Mouse (Mus musculus) midbrain, postnatal 0 days (tissue): ENCODE results near the gene Serpina1e. TPM values are rescaled to one million over a fixed set of nuclear protein-coding genes. Genes with fewer than 3 reads are reported as not detected.

ENCODE experiments used
- ATAC-seq: fragments of 200-750 bp; cut with Nextera tagmentation; 2 replicates; pipeline ENCODE4 v1.8.0; 2017; ENCODE audit warnings: moderate number of reproducible peaks, mild to moderate bottlenecking, moderate TSS enrichment, moderate library complexity; ENCODE audit not compliant: low FRiP score
- DNase-seq: peaks from one replicate; pipeline ENCODE4 v3.0.0-alpha.2; 2015; ENCODE audit warnings: low spot score
- H3K27ac ChIP-seq: fragments of 300-500 bp; sonication (generic); 2 replicates; pipeline ENCODE4 v1.5.1; 2014; ENCODE audit warnings: low read depth, mild to moderate bottlenecking, low read length, mixed read lengths
- H3K27me3 ChIP-seq: fragments of 300-500 bp; sonication (generic); 2 replicates; pipeline ENCODE4 v1.6.1; 2014; ENCODE audit warnings: low read length, control low read depth, mixed read lengths; ENCODE audit not compliant: insufficient read depth
- H3K36me3 ChIP-seq: fragments of 300-500 bp; sonication (generic); 2 replicates; pipeline ENCODE4 v1.6.1; 2014; ENCODE audit warnings: low read length, control low read depth, mixed read lengths; ENCODE audit not compliant: insufficient read depth
- H3K4me1 ChIP-seq: fragments of 300-500 bp; sonication (generic); 2 replicates; pipeline ENCODE4 v1.6.1; 2014; ENCODE audit warnings: mild to moderate bottlenecking, control low read depth, antibody characterized with exemption, low read length, mixed read lengths; ENCODE audit not compliant: insufficient read depth
- H3K4me2 ChIP-seq: fragments of 300-500 bp; sonication (generic); 2 replicates; pipeline ENCODE4 v1.6.1; 2014; ENCODE audit warnings: low read depth, mild to moderate bottlenecking, low read length, mixed read lengths; ENCODE audit not compliant: poor library complexity, severe bottlenecking
- H3K4me3 ChIP-seq: fragments of 300-500 bp; sonication (generic); 2 replicates; pipeline ENCODE4 v1.5.1; 2014; ENCODE audit warnings: low read depth, mild to moderate bottlenecking, low read length, moderate library complexity
- H3K9ac ChIP-seq: fragments of 300-500 bp; sonication (generic); replicated peaks from 2 replicates; pipeline ENCODE4 v1.6.1; 2014; ENCODE audit warnings: mild to moderate bottlenecking, low read length, moderate library complexity, mixed read lengths; ENCODE audit not compliant: poor library complexity, severe bottlenecking
- H3K9me3 ChIP-seq: fragments of 300-500 bp; sonication (generic); 2 replicates; pipeline ENCODE4 v1.6.1; 2016; ENCODE audit warnings: low read length, control low read depth
- CTCF ChIP-seq: IDR thresholded peaks from 2 replicates; pipeline ENCODE4 v1.5.1; 2016; ENCODE audit warnings: antibody characterized with exemption, mild to moderate bottlenecking
- WGBS: fragments of 180-500 bp; shearing (Covaris S2); extraction: QIAGEN DNeasy Blood & Tissue Kit; methylation state at CpG from one replicate; pipeline ENCODE4 v1.1.7; 2014; 5-methylcytosine and 5-hydroxymethylcytosine counted together
- polyA plus RNA-seq: library from polyadenylated mRNA; unstranded; fragments of >200 nt; fragmentation: Nextera tagmentation; extraction: Ambion mirVana; gene quantifications from 2 replicates; pipeline ENCODE4 v1.2.1, GENCODE M21; 2015
- total RNA-seq: library from RNA; depleted of rRNA; stranded (reverse); fragments of >200 nt; gene quantifications from 2 replicates; pipeline ENCODE4 v1.2.3, GENCODE M21; 2014; rRNA removed

Serpina1e gene
- not detected in 2 replicates for total RNA-seq
- not detected in 2 replicates for polyA plus RNA-seq

DNA sequence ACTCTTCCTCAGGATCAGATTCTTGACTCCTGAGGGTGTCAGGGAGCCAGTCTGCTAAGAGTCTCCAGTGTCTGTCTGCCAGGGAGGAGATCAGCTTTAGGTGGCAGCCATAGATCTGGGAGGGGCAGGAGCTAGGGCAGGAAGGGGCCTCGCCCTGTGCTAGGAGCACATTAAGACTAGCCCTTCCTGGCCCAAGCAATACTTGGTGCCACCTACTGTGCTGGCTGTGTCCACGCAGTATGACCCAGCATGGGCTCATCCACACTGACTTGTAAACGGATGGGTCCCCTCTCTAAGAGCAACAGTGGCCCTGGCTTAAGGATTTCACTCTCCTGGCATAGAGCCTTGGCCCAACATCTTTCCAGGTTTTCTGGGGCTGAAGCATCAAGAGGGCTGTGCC is at the start of gene Serpina1e:
Gene Serpina1e, minus strand, starts transcription at position 178 of the 400 bp plus-strand sequence.
- Histone ChIP-seq H3K27ac (no peak within 1 kb of the TSS), H3K9me3 (no peaks in the 10 kb centered on the region), H3K27me3 (no peaks in the 10 kb centered on the region), H3K36me3 (no peaks in the 10 kb centered on the region), H3K4me1 (no peaks in the 10 kb centered on the region), H3K4me3 (no peak within 1 kb of the TSS), H3K9ac (no peak within 1 kb of the TSS), H3K4me2 (no peak within 1 kb of the TSS)
- 85% methylated on average over 3 of the region's 3 CpGs for WGBS
- ATAC-seq = no peak
- no peak for DNase-seq
- no peak for TF ChIP-seq CTCF

DNA sequence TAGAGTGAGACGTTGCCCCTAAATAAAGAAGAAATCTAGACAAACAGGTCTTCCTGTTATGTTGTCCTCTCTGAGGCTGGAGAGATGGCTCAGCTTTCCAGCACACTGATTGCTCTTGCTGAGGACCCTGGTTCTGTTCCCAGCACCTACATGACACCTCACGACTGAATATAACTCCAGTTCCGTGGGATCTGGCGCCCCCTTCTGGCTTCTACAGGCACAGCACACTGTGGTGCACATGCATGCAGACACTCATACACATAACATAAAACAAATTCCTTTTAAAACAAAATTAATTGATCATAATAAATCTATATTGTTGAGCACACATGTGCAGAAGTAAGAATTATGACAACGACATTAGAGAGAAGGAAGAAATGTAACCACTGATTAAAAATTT is 45.9 kb upstream of the Serpina1e start:
- Histone ChIP-seq H3K9ac (no peak overlapping the region), H3K27ac (no peak overlapping the region), H3K9me3 (no peaks in the 10 kb centered on the region), H3K4me2 (no peak overlapping the region), H3K4me1 (no peaks in the 10 kb centered on the region), H3K36me3 (no peaks in the 10 kb centered on the region), H3K27me3 (no peaks in the 10 kb centered on the region), H3K4me3 (no peak overlapping the region)
- DNase-seq (no peak), ATAC-seq (no peak)
- WGBS = 82% methylated on average over 5 of the region's 5 CpGs
- peak; percentile 31; the same call in 1 of the 2 replicates for TF ChIP-seq CTCF

DNA sequence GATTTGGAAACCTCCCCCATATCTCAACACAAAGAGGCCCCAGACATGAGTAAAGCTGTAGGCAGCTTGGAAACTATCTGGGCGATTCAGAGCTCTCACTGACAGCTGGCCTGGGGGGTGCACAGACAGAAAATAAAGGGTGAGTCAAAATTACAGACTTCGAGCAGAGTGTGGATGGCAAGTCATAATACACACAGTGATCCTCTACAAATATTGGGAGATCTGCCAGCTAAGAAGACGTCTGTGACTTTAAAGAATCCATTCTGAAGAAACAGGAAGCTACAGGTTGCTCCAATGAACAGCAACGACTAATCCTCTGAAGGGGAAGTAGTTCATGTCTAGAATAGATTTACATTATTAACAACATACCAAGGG is 44.5 kb upstream of the Serpina1e start:
- Histone ChIP-seq H3K4me1 (no peaks in the 10 kb centered on the region), H3K36me3 (no peaks in the 10 kb centered on the region), H3K9me3 (no peaks in the 10 kb centered on the region), H3K4me3 (no peak overlapping the region), H3K27ac (no peak overlapping the region), H3K4me2 (no peak overlapping the region), H3K27me3 (no peaks in the 10 kb centered on the region), H3K9ac (no peak overlapping the region)
- 57% methylated on average over 4 of the region's 4 CpGs for WGBS
- no peak for ATAC-seq
- peak; percentile 8 for DNase-seq
- TF ChIP-seq CTCF = no peak

DNA sequence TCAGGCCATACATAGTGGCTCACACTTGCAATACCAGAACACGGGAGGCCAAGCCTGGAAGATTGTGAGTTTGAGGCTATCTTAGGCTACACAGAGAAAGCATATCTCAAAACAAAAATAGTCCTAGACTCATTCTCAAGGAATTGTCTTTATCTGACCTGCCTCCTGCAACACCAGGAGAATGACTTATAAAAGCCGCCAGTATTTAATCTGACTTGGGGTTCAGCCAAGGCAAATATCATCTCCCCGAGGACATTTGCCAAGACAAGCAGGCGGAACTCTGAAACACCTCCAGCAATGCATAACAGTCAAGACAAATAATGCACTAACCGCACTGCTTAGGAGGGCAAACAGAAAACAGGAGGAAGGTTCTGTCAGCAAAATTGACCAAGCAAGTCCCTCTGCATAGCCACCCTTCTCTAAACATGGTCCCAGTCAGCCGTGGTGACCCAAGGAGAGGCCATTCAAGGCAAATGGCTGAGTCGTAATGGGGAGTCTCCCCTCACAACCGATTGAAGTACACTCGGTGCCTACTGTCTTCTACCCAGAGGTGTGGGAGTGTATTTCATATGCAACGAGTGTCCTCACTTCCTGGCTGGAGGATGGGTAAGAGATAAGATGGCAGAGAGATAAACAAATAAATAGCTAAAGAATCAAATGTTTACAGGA is 43.9 kb upstream of the Serpina1e start:
- ATAC-seq = no peak
- TF ChIP-seq CTCF = no peak
- H3K27ac ChIP-seq = no peak overlapping the region
- H3K9me3 ChIP-seq = no peaks in the 10 kb centered on the region
- no peak overlapping the region for H3K4me2 ChIP-seq
- no peaks in the 10 kb centered on the region for H3K36me3 ChIP-seq
- no peak overlapping the region for H3K4me3 ChIP-seq
- no peak for DNase-seq
- no peaks in the 10 kb centered on the region for H3K27me3 ChIP-seq
- H3K9ac ChIP-seq = no peak overlapping the region
- no peaks in the 10 kb centered on the region for H3K4me1 ChIP-seq
- WGBS = 79% methylated on average over 10 of the region's 10 CpGs

DNA sequence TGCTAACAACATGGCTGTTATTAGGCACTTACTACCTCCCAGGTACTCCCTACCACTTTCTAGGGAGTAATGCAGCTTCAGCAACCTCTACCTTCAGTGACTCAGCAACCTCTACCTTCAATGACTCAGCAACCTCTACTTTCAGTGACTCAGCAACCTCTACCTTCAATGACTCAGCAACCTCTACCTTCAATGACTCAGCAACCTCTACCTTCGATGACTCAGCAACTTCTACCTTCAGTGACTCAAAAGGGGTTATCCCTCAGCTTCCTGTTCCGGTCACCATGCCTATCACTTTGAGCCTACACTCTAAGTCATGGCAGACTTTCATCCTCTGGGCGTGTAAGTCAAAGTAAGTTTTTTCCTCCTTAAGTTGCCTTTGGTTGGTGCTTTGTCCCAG is 41.8 kb upstream of the Serpina1e start:
- H3K36me3 ChIP-seq = no peaks in the 10 kb centered on the region
- DNase-seq (no peak), ATAC-seq (no peak)
- no peaks in the 10 kb centered on the region for H3K9me3 ChIP-seq
- H3K4me2 ChIP-seq = no peak overlapping the region
- H3K27ac ChIP-seq = no peak overlapping the region
- no peak for TF ChIP-seq CTCF
- no peak overlapping the region for H3K4me3 ChIP-seq
- WGBS = 94% methylated on average over 3 of the region's 3 CpGs
- no peak overlapping the region for H3K9ac ChIP-seq
- H3K4me1 ChIP-seq = no peaks in the 10 kb centered on the region
- H3K27me3 ChIP-seq = no peaks in the 10 kb centered on the region

DNA sequence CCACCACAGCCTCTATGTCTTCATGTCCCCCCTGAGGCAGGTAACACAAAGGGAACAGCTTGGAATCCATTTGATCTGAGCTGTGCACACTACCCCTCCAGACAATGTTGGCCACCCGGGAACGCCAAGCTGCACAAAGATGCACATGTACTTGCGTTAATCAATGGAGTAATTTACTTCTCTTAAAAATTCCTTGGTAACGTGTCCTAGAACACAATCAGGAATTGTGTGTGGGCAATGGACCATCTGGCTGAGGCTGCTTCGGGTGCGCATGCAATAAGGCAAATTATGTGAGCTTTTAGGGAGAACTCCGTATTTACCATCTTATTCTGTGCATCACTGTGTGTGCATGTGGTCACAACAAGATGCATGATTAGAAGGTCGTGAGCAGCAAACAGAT is 40.8 kb upstream of the Serpina1e start:
- H3K27ac ChIP-seq = no peak overlapping the region
- no peaks in the 10 kb centered on the region for H3K4me1 ChIP-seq
- no peak for DNase-seq
- H3K27me3 ChIP-seq = no peaks in the 10 kb centered on the region
- no peak overlapping the region for H3K4me3 ChIP-seq
- ATAC-seq = no peak
- H3K4me2 ChIP-seq = no peak overlapping the region
- no peaks in the 10 kb centered on the region for H3K9me3 ChIP-seq
- H3K36me3 ChIP-seq = no peaks in the 10 kb centered on the region
- no peak overlapping the region for H3K9ac ChIP-seq
- WGBS = 80% methylated on average over 8 of the region's 8 CpGs
- no peak for TF ChIP-seq CTCF
